ENCODE assay signal across 9 mouse cellular contexts in the genomic region with DNA sequence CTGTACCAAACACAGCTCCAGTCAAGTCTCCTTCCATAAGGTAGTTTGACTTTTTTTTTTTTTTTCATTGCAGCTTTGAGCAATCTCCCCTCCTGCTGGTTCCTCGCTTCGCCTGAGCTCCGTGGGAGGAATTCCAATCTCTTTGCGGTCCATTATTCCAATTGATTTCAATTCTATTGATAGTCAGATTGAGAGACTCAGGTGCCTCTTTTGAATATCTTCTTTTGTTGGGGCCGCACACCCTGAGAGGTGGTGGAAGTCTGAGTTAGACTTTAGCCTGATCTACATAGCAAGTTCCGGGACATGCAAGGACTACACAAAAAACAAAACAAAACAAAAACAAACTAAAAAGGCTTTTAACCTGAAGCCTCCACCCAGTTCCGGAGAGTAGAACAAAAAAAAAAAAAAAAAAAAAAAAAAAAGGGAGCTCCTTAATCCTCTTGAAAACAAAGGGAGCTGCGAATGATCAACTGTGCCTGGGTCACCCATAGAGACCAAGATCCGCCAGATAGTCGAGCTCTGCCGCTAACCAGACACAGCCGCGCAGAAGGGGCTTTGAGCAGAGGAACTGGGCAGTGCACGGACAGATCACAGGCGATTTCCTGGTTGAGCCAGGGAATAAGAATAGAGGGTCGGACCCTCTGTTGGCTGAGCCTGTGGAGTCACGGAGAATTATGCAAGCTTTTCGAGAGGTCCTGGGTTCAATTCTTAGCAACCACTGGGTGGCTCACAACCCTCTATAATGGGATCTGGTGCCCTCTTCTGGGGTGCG. TPM values are rescaled to one million over a fixed set of nuclear protein-coding genes. Genes with fewer than 3 reads are reported as not detected.
DNase-seq lines count a peak whose midpoint lies in the region; ATAC-seq lines count a peak whose summit lies in the region.
"Had no signal": no experiment of that assay in that cellular context is flagged by ENCODE, and none has a peak within 500 bp of the region (broad histone marks: within the 10 kb centered on the region; RNA-seq: fewer than 3 reads in every experiment).

No protein-coding gene starts in this region.

- peak overlapping the region; percentile 35 for H3K4me2 ChIP-seq in intestine, embryonic 15.5 days (replicated peaks)
- no peak overlapping the region for H3K4me2 ChIP-seq in intestine, embryonic 16.5 days (ENCODE audit: low read depth, low read length)
- H3K4me2 ChIP-seq in forebrain, embryonic 13.5 days = peak overlapping the region; percentile 32
- H3K4me2 ChIP-seq in midbrain, embryonic 12.5 days (replicated peaks) = peak overlapping the region; percentile 32

- H3K9me3 ChIP-seq in intestine, embryonic 15.5 days = no peaks in the 10 kb centered on the region
- H3K9me3 ChIP-seq in intestine, embryonic 16.5 days (ENCODE audit: control insufficient read depth, low read length) = no peaks in the 10 kb centered on the region
- H3K9me3 ChIP-seq in forebrain, embryonic 13.5 days (replicated peaks) = no peaks in the 10 kb centered on the region
- no peaks in the 10 kb centered on the region for H3K9me3 ChIP-seq in midbrain, embryonic 12.5 days
- H3K9me3 ChIP-seq: limb, embryonic 10.5 days had no signal

- H3K9ac ChIP-seq in intestine, embryonic 15.5 days = no peak overlapping the region
- H3K9ac ChIP-seq in intestine, embryonic 16.5 days (ENCODE audit: low read depth, low read length) = no peak overlapping the region
- no peak overlapping the region for H3K9ac ChIP-seq in forebrain, embryonic 13.5 days
- no peak overlapping the region for H3K9ac ChIP-seq in midbrain, embryonic 12.5 days (replicated peaks)

- no peaks in the 10 kb centered on the region for H3K27me3 ChIP-seq in intestine, embryonic 15.5 days (replicated peaks)
- H3K27me3 ChIP-seq in intestine, embryonic 16.5 days (replicated peaks; ENCODE audit: control insufficient read depth, insufficient read depth, low read length) = no peaks in the 10 kb centered on the region
- H3K27me3 ChIP-seq in forebrain, embryonic 13.5 days = no peaks in the 10 kb centered on the region
- H3K27me3 ChIP-seq in midbrain, embryonic 12.5 days = no peaks in the 10 kb centered on the region

- no peak overlapping the region for H3K27ac ChIP-seq in intestine, embryonic 15.5 days
- H3K27ac ChIP-seq in intestine, embryonic 16.5 days (ENCODE audit: low read length) = no peak overlapping the region
- no peak overlapping the region for H3K27ac ChIP-seq in forebrain, embryonic 13.5 days
- no peak overlapping the region for H3K27ac ChIP-seq in midbrain, embryonic 12.5 days (replicated peaks)
- H3K27ac ChIP-seq: limb, embryonic 10.5 days had no signal

- peak; percentile 100 for DNase-seq in R1 (ENCODE audit: low read depth, low spot score)
- no peak for DNase-seq in left cerebral cortex, postnatal 14 days (ENCODE audit: low spot score in 2 of 2)
- DNase-seq in left cerebral cortex, postnatal 10 days (ENCODE audit: extremely low spot score in 1 of 2, low spot score in 2 of 2) = no peak
- no peak for DNase-seq in right cerebral cortex, adult 18-20 months

- intact Hi-C loops in left cerebral cortex, postnatal 14 days (cut with DNase I) = no loop called here
- intact Hi-C loops in left cerebral cortex, postnatal 10 days (cut with DNase I) = no loop called here

- no peak for ATAC-seq in intestine, embryonic 15.5 days
- ATAC-seq in intestine, embryonic 16.5 days = no peak
- no peak for ATAC-seq in forebrain, embryonic 13.5 days
- no peak for ATAC-seq in midbrain, embryonic 12.5 days (ENCODE audit: low FRiP score, low read depth)

- no peaks in the 10 kb centered on the region for H3K4me1 ChIP-seq in intestine, embryonic 15.5 days (replicated peaks)
- H3K4me1 ChIP-seq in intestine, embryonic 16.5 days (ENCODE audit: control insufficient read depth, insufficient read depth, low read length) = no peaks in the 10 kb centered on the region
- H3K4me1 ChIP-seq in forebrain, embryonic 13.5 days = no peaks in the 10 kb centered on the region
- 0 out of 2 replicates have a peak, but pooled peaks cover 3% of the 10 kb centered on the region for H3K4me1 ChIP-seq in midbrain, embryonic 12.5 days

- H3K36me3 ChIP-seq in intestine, embryonic 15.5 days = no peaks in the 10 kb centered on the region
- no peaks in the 10 kb centered on the region for H3K36me3 ChIP-seq in intestine, embryonic 16.5 days (ENCODE audit: control insufficient read depth, insufficient read depth, low read length)
- no peaks in the 10 kb centered on the region for H3K36me3 ChIP-seq in forebrain, embryonic 13.5 days (ENCODE audit: poor library complexity, severe bottlenecking)
- no peaks in the 10 kb centered on the region for H3K36me3 ChIP-seq in midbrain, embryonic 12.5 days
- H3K36me3 ChIP-seq: limb, embryonic 10.5 days had no signal

- no peak overlapping the region for H3K4me3 ChIP-seq in intestine, embryonic 15.5 days (replicated peaks)
- no peak overlapping the region for H3K4me3 ChIP-seq in intestine, embryonic 16.5 days (ENCODE audit: low read length)
- no peak overlapping the region for H3K4me3 ChIP-seq in forebrain, embryonic 13.5 days
- H3K4me3 ChIP-seq in midbrain, embryonic 12.5 days = 0 out of 2 replicates have a peak overlapping the region, but pooled peaks have one; percentile 7
- H3K4me3 ChIP-seq: limb, embryonic 10.5 days had no signal

- 20% methylated on average over 19 of the region's 19 CpGs for WGBS in intestine, embryonic 15.5 days
- 21% methylated on average over 19 of the region's 19 CpGs for WGBS in intestine, embryonic 16.5 days
- WGBS in forebrain, embryonic 13.5 days = 4% methylated on average over 19 of the region's 19 CpGs
- WGBS in midbrain, embryonic 12.5 days = 3% methylated on average over 19 of the region's 19 CpGs

RNA-seq across cellular contexts. Expression of gene Mkrn1, which starts 25.7 kb away (rescaled TPM):
- 59.3 and 64.8 TPM in 2 replicates for polyA plus RNA-seq in intestine, embryonic 15.5 days (2015; fragmentation: Nextera tagmentation; extraction: Ambion mirVana)
- 63.2 and 63.5 TPM in 2 replicates for polyA plus RNA-seq in intestine, embryonic 16.5 days (2015; fragmentation: Nextera tagmentation; extraction: Ambion mirVana)
- 171 and 175 TPM in 2 replicates for polyA plus RNA-seq in forebrain, embryonic 13.5 days (2015; fragmentation: Nextera tagmentation; extraction: Ambion mirVana)
- 167 and 184 TPM in 2 replicates for polyA plus RNA-seq in midbrain, embryonic 12.5 days (2016; fragmentation: Nextera tagmentation; extraction: Ambion mirVana)
- 100 to 1,000 TPM; 161 to 180 TPM for total RNA-seq in left cerebral cortex, postnatal 14 days (2021)
- 100 to 1,000 TPM; 174 to 180 TPM for total RNA-seq in left cerebral cortex, postnatal 10 days (2021)
